Mouse (Mus musculus) liver, embryonic 14.5 days (tissue): ENCODE data around the gene Sike1.

Source experiments
- CTCF ChIP-seq: IDR thresholded peaks from 2 replicates; pipeline ENCODE4 v1.5.1; 2016; ENCODE audit warnings: antibody characterized with exemption, low read depth, control low read depth
- EP300 ChIP-seq: IDR thresholded peaks from 2 replicates; pipeline ENCODE4 v1.6.1; 2016; ENCODE audit warnings: antibody characterized with exemption, low read depth

GRCm38 (mm10) chr3:102955143-102955542, 40.4 kb upstream of the Sike1 start:
- TF ChIP-seq EP300, result no peak
- TF ChIP-seq CTCF, result no peak
